In the genomic region with DNA sequence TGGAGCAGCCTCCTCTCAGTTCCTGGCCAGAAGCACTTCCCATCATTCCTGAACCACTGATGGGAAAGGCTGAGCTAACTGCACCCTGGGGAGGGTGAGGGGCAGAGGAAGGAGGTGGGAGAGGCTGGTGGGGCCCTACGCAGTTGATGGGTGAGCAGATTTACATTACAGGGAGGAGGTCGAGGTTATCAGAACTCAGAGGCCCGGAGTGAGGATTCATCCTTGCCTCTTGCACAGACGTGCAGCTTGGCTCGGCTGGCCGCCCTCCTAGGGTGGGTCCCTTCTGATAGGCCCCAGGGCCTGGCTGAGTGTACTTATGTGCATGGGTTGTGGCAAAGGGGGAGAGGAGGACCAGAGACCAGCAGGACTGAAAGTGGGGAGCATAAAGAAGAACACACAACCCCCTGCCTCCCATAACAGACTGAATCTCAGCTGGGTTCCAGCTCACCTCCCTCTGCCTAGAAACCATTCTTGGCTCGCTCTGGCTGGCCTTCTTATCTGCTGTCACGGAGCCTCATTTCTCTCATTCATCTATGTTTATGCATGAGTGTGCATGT, we compare ENCODE assay signal across 9 mouse cellular contexts. TPM values are rescaled to one million over a fixed set of nuclear protein-coding genes. Genes with fewer than 3 reads are reported as not detected.
DNase-seq lines count a peak whose midpoint lies in the region; ATAC-seq lines count a peak whose summit lies in the region.
"Had no signal": no experiment of that assay in that cellular context is flagged by ENCODE, and none has a peak within 500 bp of the region (broad histone marks: within the 10 kb centered on the region; RNA-seq: fewer than 3 reads in every experiment).

No protein-coding gene starts in this region.

- H3K27ac ChIP-seq in forebrain, embryonic 12.5 days, result peak overlapping the region; percentile 19; the same call in 1 of the 2 replicates
- peak overlapping the region; percentile 71 for H3K27ac ChIP-seq in neural tube, embryonic 14.5 days (ENCODE audit: low read depth, low read length)
- H3K27ac ChIP-seq: embryonic facial prominence, embryonic 12.5 days had no signal

- H3K4me2 ChIP-seq in forebrain, embryonic 12.5 days, result no peak overlapping the region
- no peak overlapping the region for H3K4me2 ChIP-seq in neural tube, embryonic 14.5 days (ENCODE audit: low read depth, low read length)
- H3K4me2 ChIP-seq: embryonic facial prominence, embryonic 12.5 days had no signal

- no peak overlapping the region for H3K4me3 ChIP-seq in forebrain, embryonic 12.5 days (replicated peaks)
- H3K4me3 ChIP-seq in neural tube, embryonic 14.5 days (ENCODE audit: low read depth, low read length), result no peak overlapping the region
- H3K4me3 ChIP-seq: embryonic facial prominence, embryonic 12.5 days had no signal

- peak; percentile 39 to 40 for DNase-seq in lung, adult 18-20 months
- DNase-seq in lung, postnatal 14 days, result no peak
- DNase-seq in kidney, postnatal 10 days, result peak; percentile 71
- DNase-seq in spleen, adult 18-20 months, result no peak
- DNase-seq in adipocyte (ENCODE audit: low spot score), result no peak
- DNase-seq in embryo, embryonic 10 days (ENCODE audit: low spot score), result no peak

- no peak overlapping the region for H3K9ac ChIP-seq in forebrain, embryonic 12.5 days
- 0 out of 2 replicates have a peak overlapping the region, but pooled peaks have one; percentile 25 for H3K9ac ChIP-seq in neural tube, embryonic 14.5 days (replicated peaks; ENCODE audit: low read depth, low read length)
- H3K9ac ChIP-seq: embryonic facial prominence, embryonic 12.5 days had no signal

- WGBS in forebrain, embryonic 12.5 days, result 55% methylated on average over 8 of the region's 8 CpGs
- 35% methylated on average over 8 of the region's 8 CpGs for WGBS in neural tube, embryonic 14.5 days

- no peaks in the 10 kb centered on the region for H3K36me3 ChIP-seq in forebrain, embryonic 12.5 days (replicated peaks)
- no peaks in the 10 kb centered on the region for H3K36me3 ChIP-seq in neural tube, embryonic 14.5 days (ENCODE audit: control insufficient read depth, insufficient read depth, low read length)
- H3K36me3 ChIP-seq: embryonic facial prominence, embryonic 12.5 days had no signal

- H3K4me1 ChIP-seq in forebrain, embryonic 12.5 days, result peaks cover 33% of the 10 kb centered on the region
- peaks cover 29% of the 10 kb centered on the region for H3K4me1 ChIP-seq in neural tube, embryonic 14.5 days (ENCODE audit: control insufficient read depth, insufficient read depth, low read length)

- no peaks in the 10 kb centered on the region for H3K9me3 ChIP-seq in forebrain, embryonic 12.5 days
- no peaks in the 10 kb centered on the region for H3K9me3 ChIP-seq in neural tube, embryonic 14.5 days (ENCODE audit: control insufficient read depth, low read length)
- H3K9me3 ChIP-seq: embryonic facial prominence, embryonic 12.5 days had no signal

- no peaks in the 10 kb centered on the region for H3K27me3 ChIP-seq in forebrain, embryonic 12.5 days
- no peaks in the 10 kb centered on the region for H3K27me3 ChIP-seq in neural tube, embryonic 14.5 days (ENCODE audit: control insufficient read depth, insufficient read depth, low read length)
- H3K27me3 ChIP-seq: embryonic facial prominence, embryonic 12.5 days had no signal

- ATAC-seq in forebrain, embryonic 12.5 days (ENCODE audit: low FRiP score), result no peak
- ATAC-seq in neural tube, embryonic 14.5 days (ENCODE audit: low read depth), result peak; percentile 40

RNA-seq across cellular contexts. Expression of a gene that starts 30.1 kb away (rescaled TPM):
- 10.8 and 12.2 TPM in 2 replicates for polyA plus RNA-seq in forebrain, embryonic 12.5 days (2016; fragmentation: Nextera tagmentation; extraction: Ambion mirVana)
- polyA plus RNA-seq in neural tube, embryonic 14.5 days (2014; fragmentation: Nextera tagmentation; extraction: Ambion mirVana), result 9.9 and 11.5 TPM in 2 replicates

Comparison
In these comparisons a context has a peak if more than half of its experiments do, and no peak if none do; other contexts are left out.
1. DNase-seq: peak in lung, adult 18-20 months (2 of 2) and kidney, postnatal 10 days (single experiment); none in lung, postnatal 14 days (single experiment), spleen, adult 18-20 months (0 of 2), adipocyte (single experiment) and embryo, embryonic 10 days (single experiment).